Mouse (Mus musculus): ENCODE data around the gene Pfkfb4. TPM values are rescaled to one million over a fixed set of nuclear protein-coding genes. Genes with fewer than 3 reads are reported as not detected.

Pfkfb4 gene
- total RNA-seq, 1 experiment = 5.0 TPM

DNA sequence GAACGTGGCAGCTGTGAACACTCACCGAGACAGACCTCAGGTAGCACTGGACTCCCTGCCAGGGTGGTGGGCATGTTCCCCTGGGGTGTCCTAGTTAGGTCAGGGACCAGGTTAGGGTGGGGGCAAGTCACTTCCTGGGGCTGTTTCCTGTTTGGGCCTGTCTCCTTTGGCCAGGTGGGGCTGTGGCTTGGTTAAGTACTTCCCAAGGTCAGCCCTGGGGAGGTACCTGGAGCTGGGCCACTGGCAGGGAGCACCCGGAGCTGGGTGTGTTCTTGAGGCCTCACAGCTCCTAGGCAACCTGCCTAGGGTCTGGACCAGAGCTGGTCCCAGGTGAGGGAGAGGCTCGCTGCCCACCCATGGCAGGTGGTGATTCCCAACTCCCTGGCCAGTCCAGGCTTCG is 37.3 kb downstream of the Pfkfb4 start:
- TF ChIP-seq MAFK (IDR thresholded peaks at IDR 0.05; ENCODE audit: insufficient read depth, low read depth, low read length) (no peak), ZNF384 (IDR thresholded peaks at IDR 0.05; ENCODE audit: low read depth, low read length) (no peak), ZC3H11A (IDR thresholded peaks at IDR 0.05; ENCODE audit: borderline replicate concordance, low read depth, low read length) (no peak), HCFC1 (IDR thresholded peaks at IDR 0.05; ENCODE audit: borderline replicate concordance, insufficient read depth, low read length) (no peak), CHD2 (IDR thresholded peaks at IDR 0.05; ENCODE audit: low read depth, low read length) (no peak)
- no peaks in the 10 kb centered on the region for H3K36me3 ChIP-seq (ENCODE audit: control insufficient read depth, insufficient read depth, low read length, poor library complexity, severe bottlenecking)
- no peaks in the 10 kb centered on the region for H3K9me3 ChIP-seq (ENCODE audit: control insufficient read depth, insufficient read depth, low read depth, low read length)
- no peak overlapping the region for H3K4me3 ChIP-seq (ENCODE audit: insufficient read depth in 1 of 2, low read depth in 1 of 2, low read length in 2 of 2, poor library complexity in 1 of 2, severe bottlenecking in 1 of 2)
- H3K9ac ChIP-seq (ENCODE audit: insufficient read depth, low read depth, low read length, poor library complexity, severe bottlenecking) = no peak overlapping the region
- in situ Hi-C loops (cut with MboI; ENCODE audit: low sequenced_read_pairs in 2 of 2, unreplicated experiment in 2 of 2) = no loop called here
- H3K4me1 ChIP-seq (ENCODE audit: control insufficient read depth in 2 of 2, insufficient read depth in 2 of 2, low read length in 2 of 2, poor library complexity in 1 of 2) = peaks cover 0 to 12% of the 10 kb centered on the region in 2 experiments; a peak in 1 of 4 replicates
- no peak for DNase-seq (ENCODE audit: low read depth, low spot score)
- H3K27ac ChIP-seq (ENCODE audit: insufficient read depth, low read depth, low read length, poor library complexity, severe bottlenecking) = no peak overlapping the region

DNA sequence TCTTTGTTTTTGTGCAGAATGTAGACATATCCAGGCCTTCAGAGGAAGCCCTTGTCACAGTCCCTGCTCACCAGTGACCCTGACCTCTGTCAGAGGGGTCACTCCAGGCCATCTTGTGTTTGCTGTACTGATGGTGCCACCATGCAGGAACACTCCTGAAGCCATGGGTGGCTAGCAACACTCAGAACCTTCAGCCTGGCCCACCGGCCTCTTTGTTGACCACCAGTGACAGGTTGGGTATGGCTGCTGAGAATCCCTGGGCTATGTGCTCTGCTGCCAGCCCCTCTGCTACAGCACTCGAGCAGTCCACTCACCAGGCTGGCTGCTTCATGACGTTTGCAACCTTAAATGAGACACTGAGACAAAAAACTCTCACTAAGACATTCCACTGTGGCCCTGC is 38.7 kb downstream of the Pfkfb4 start:
- Histone ChIP-seq H3K27ac (ENCODE audit: insufficient read depth, low read depth, low read length, poor library complexity, severe bottlenecking) (no peak overlapping the region), H3K4me1 (ENCODE audit: control insufficient read depth in 2 of 2, insufficient read depth in 2 of 2, low read length in 2 of 2, poor library complexity in 1 of 2) (peaks cover 0 to 12% of the 10 kb centered on the region in 2 experiments; a peak in 1 of 4 replicates), H3K36me3 (ENCODE audit: control insufficient read depth, insufficient read depth, low read length, poor library complexity, severe bottlenecking) (no peaks in the 10 kb centered on the region), H3K4me3 (ENCODE audit: insufficient read depth in 1 of 2, low read depth in 1 of 2, low read length in 2 of 2, poor library complexity in 1 of 2, severe bottlenecking in 1 of 2) (no peak overlapping the region), H3K9ac (ENCODE audit: insufficient read depth, low read depth, low read length, poor library complexity, severe bottlenecking) (no peak overlapping the region), H3K9me3 (ENCODE audit: control insufficient read depth, insufficient read depth, low read depth, low read length) (no peaks in the 10 kb centered on the region)
- TF ChIP-seq MAFK (IDR thresholded peaks at IDR 0.05; ENCODE audit: insufficient read depth, low read depth, low read length) = no peak
- TF ChIP-seq CHD2 (IDR thresholded peaks at IDR 0.05; ENCODE audit: low read depth, low read length) = no peak
- TF ChIP-seq ZC3H11A (IDR thresholded peaks at IDR 0.05; ENCODE audit: borderline replicate concordance, low read depth, low read length) = no peak
- TF ChIP-seq HCFC1 (IDR thresholded peaks at IDR 0.05; ENCODE audit: borderline replicate concordance, insufficient read depth, low read length) = no peak
- DNase-seq (ENCODE audit: low read depth, low spot score) = no peak
- in situ Hi-C loops (cut with MboI; ENCODE audit: low sequenced_read_pairs in 2 of 2, unreplicated experiment in 2 of 2) = no loop called here

DNA sequence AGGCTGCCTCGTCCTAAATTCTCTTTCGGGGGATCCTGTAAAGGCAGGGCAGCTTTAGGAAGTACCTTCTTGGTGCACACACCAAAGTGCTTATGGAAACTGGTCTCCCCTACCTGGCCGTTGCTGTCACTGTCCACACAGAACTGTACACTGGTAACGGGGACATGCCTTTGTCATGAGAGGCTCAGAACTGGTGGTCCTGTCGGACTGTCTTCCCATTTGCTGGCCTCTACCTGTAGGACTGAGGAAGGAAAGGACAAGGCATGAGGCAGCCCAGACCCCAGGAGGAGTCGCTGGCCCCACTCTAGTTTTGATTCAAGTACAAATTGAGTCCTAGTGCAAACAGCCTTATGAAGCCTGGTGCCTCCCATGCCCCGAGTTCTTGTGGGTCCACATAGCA is 39.4 kb downstream of the Pfkfb4 start:
- no peaks in the 10 kb centered on the region for H3K36me3 ChIP-seq (ENCODE audit: control insufficient read depth, insufficient read depth, low read length, poor library complexity, severe bottlenecking)
- H3K9me3 ChIP-seq (ENCODE audit: control insufficient read depth, insufficient read depth, low read depth, low read length) = no peaks in the 10 kb centered on the region
- in situ Hi-C loops (cut with MboI; ENCODE audit: low sequenced_read_pairs in 2 of 2, unreplicated experiment in 2 of 2) = no loop called here
- no peak for DNase-seq (ENCODE audit: low read depth, low spot score)
- no peak overlapping the region for H3K27ac ChIP-seq (ENCODE audit: insufficient read depth, low read depth, low read length, poor library complexity, severe bottlenecking)
- TF ChIP-seq ZNF384 (IDR thresholded peaks at IDR 0.05; ENCODE audit: low read depth, low read length) (no peak), CHD2 (IDR thresholded peaks at IDR 0.05; ENCODE audit: low read depth, low read length) (no peak), HCFC1 (IDR thresholded peaks at IDR 0.05; ENCODE audit: borderline replicate concordance, insufficient read depth, low read length) (no peak), ZC3H11A (IDR thresholded peaks at IDR 0.05; ENCODE audit: borderline replicate concordance, low read depth, low read length) (no peak), MAFK (IDR thresholded peaks at IDR 0.05; ENCODE audit: insufficient read depth, low read depth, low read length) (no peak)
- peaks cover 0 to 12% of the 10 kb centered on the region in 2 experiments; a peak in 1 of 4 replicates for H3K4me1 ChIP-seq (ENCODE audit: control insufficient read depth in 2 of 2, insufficient read depth in 2 of 2, low read length in 2 of 2, poor library complexity in 1 of 2)
- H3K9ac ChIP-seq (ENCODE audit: insufficient read depth, low read depth, low read length, poor library complexity, severe bottlenecking) = no peak overlapping the region
- H3K4me3 ChIP-seq (ENCODE audit: insufficient read depth in 1 of 2, low read depth in 1 of 2, low read length in 2 of 2, poor library complexity in 1 of 2, severe bottlenecking in 1 of 2) = no peak overlapping the region

DNA sequence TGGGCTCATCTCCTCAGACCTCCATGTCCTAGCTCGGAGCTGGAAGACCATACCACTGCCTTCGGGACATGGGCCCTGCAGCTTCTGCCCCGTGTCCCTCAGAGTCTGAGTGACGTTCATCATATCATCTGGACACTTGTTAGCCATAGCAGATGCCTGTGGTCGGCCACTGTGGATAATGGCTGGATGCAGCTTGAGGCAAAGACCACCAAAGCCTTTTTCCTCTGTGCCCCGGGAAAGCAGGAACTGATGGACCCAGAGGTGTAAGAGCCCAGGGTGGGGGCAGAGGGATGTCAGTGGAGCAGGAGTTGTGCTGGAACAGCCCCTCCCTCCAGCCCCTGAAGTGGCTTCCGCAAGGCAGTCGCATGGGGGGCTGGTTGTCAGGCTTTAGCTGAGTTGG is 40.1 kb downstream of the Pfkfb4 start:
- no peak overlapping the region for H3K27ac ChIP-seq (ENCODE audit: insufficient read depth, low read depth, low read length, poor library complexity, severe bottlenecking)
- H3K36me3 ChIP-seq (ENCODE audit: control insufficient read depth, insufficient read depth, low read length, poor library complexity, severe bottlenecking) = no peaks in the 10 kb centered on the region
- in situ Hi-C loops (cut with MboI; ENCODE audit: low sequenced_read_pairs in 2 of 2, unreplicated experiment in 2 of 2) = no loop called here
- H3K9me3 ChIP-seq (ENCODE audit: control insufficient read depth, insufficient read depth, low read depth, low read length) = no peaks in the 10 kb centered on the region
- DNase-seq (ENCODE audit: low read depth, low spot score) = no peak
- no peak overlapping the region for H3K9ac ChIP-seq (ENCODE audit: insufficient read depth, low read depth, low read length, poor library complexity, severe bottlenecking)
- H3K4me1 ChIP-seq (ENCODE audit: control insufficient read depth in 2 of 2, insufficient read depth in 2 of 2, low read length in 2 of 2, poor library complexity in 1 of 2) = peaks cover 0 to 12% of the 10 kb centered on the region in 2 experiments; a peak in 1 of 4 replicates
- H3K4me3 ChIP-seq (ENCODE audit: insufficient read depth in 1 of 2, low read depth in 1 of 2, low read length in 2 of 2, poor library complexity in 1 of 2, severe bottlenecking in 1 of 2) = no peak overlapping the region
- no peak for TF ChIP-seq MAFK (IDR thresholded peaks at IDR 0.05; ENCODE audit: insufficient read depth, low read depth, low read length)
- TF ChIP-seq HCFC1 (IDR thresholded peaks at IDR 0.05; ENCODE audit: borderline replicate concordance, insufficient read depth, low read length) = no peak
- TF ChIP-seq ZC3H11A (IDR thresholded peaks at IDR 0.05; ENCODE audit: borderline replicate concordance, low read depth, low read length) = no peak
- TF ChIP-seq ZNF384 (IDR thresholded peaks at IDR 0.05; ENCODE audit: low read depth, low read length) = no peak

DNA sequence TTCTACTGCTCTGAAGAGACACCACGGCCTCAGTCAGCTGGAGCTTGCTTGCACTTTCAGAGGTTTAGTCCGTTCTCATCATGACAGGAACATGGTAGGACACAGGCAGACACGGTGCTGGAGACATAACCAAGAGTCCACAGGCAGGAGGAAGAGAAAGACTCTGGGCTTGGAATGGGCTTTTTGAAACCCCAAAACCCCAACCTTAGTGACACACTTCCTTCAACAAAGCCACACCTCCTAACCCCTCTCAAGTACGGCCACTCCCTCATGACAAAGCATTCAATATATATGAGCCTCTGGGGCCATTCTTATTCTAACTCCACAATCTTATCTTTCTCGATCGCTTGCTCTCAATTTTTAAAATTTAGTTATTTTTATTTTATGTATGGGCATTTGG is 40.9 kb downstream of the Pfkfb4 start:
- Histone ChIP-seq H3K4me3 (ENCODE audit: insufficient read depth in 1 of 2, low read depth in 1 of 2, low read length in 2 of 2, poor library complexity in 1 of 2, severe bottlenecking in 1 of 2) (no peak overlapping the region), H3K27ac (ENCODE audit: insufficient read depth, low read depth, low read length, poor library complexity, severe bottlenecking) (no peak overlapping the region), H3K9me3 (ENCODE audit: control insufficient read depth, insufficient read depth, low read depth, low read length) (no peaks in the 10 kb centered on the region), H3K4me1 (ENCODE audit: control insufficient read depth in 2 of 2, insufficient read depth in 2 of 2, low read length in 2 of 2, poor library complexity in 1 of 2) (peaks cover 0 to 12% of the 10 kb centered on the region in 2 experiments; a peak in 1 of 4 replicates), H3K9ac (ENCODE audit: insufficient read depth, low read depth, low read length, poor library complexity, severe bottlenecking) (no peak overlapping the region), H3K36me3 (ENCODE audit: control insufficient read depth, insufficient read depth, low read length, poor library complexity, severe bottlenecking) (no peaks in the 10 kb centered on the region)
- TF ChIP-seq MAFK (IDR thresholded peaks at IDR 0.05; ENCODE audit: insufficient read depth, low read depth, low read length) (no peak), ZC3H11A (IDR thresholded peaks at IDR 0.05; ENCODE audit: borderline replicate concordance, low read depth, low read length) (no peak), HCFC1 (IDR thresholded peaks at IDR 0.05; ENCODE audit: borderline replicate concordance, insufficient read depth, low read length) (no peak), ZNF384 (IDR thresholded peaks at IDR 0.05; ENCODE audit: low read depth, low read length) (no peak), CHD2 (IDR thresholded peaks at IDR 0.05; ENCODE audit: low read depth, low read length) (no peak)
- no peak for DNase-seq (ENCODE audit: low read depth, low spot score)
- in situ Hi-C loops (cut with MboI; ENCODE audit: low sequenced_read_pairs in 2 of 2, unreplicated experiment in 2 of 2) = no loop called here
